Mouse (Mus musculus) ES-Bruce4 (cell line): Measurements from ENCODE around the gene Clstn2. TPM values are rescaled to one million over a fixed set of nuclear protein-coding genes. Genes with fewer than 3 reads are reported as not detected.

Experiments
- H3K27ac ChIP-seq: 2 replicates; pipeline ENCODE4 v1.5.1; 2012; ENCODE audit warnings: low read length, inconsistent platforms; ENCODE audit not compliant: insufficient read depth
- H3K27me3 ChIP-seq: 2 replicates; pipeline ENCODE4 v1.6.1; 2012; ENCODE audit warnings: mild to moderate bottlenecking, low read length, inconsistent platforms; ENCODE audit not compliant: control insufficient read depth, poor library complexity, insufficient read depth, severe bottlenecking
- H3K36me3 ChIP-seq: 2 replicates; pipeline ENCODE4 v1.6.1; 2012; ENCODE audit warnings: inconsistent platforms, mild to moderate bottlenecking, low read length, moderate library complexity; ENCODE audit not compliant: control insufficient read depth, poor library complexity, insufficient read depth, severe bottlenecking
- H3K4me1 ChIP-seq: one replicate; pipeline ENCODE4 v1.8.1; 2011; ENCODE audit warnings: low read length; ENCODE audit not compliant: control insufficient read depth, insufficient read depth
- H3K4me3 ChIP-seq: 2 replicates; pipeline ENCODE4 v1.5.1; 2011; ENCODE audit warnings: low read depth, mild to moderate bottlenecking, low read length
- H3K9ac ChIP-seq: 2 replicates; pipeline ENCODE4 v1.6.1; 2012; ENCODE audit warnings: low read depth, mild to moderate bottlenecking, inconsistent platforms; ENCODE audit not compliant: poor library complexity, severe bottlenecking
- H3K9me3 ChIP-seq: replicated peaks from 2 replicates; pipeline ENCODE4 v1.6.1; 2012; ENCODE audit warnings: mild to moderate bottlenecking, low read length, inconsistent platforms; ENCODE audit not compliant: control insufficient read depth, poor library complexity, insufficient read depth, severe bottlenecking
- CTCF ChIP-seq: IDR thresholded peaks from one replicate; pipeline ENCODE4 v1.8.1; 2011; ENCODE audit warnings: low read depth, low read length
- EP300 ChIP-seq: IDR thresholded peaks from 2 replicates; pipeline ENCODE4 v1.6.1; 2011; ENCODE audit warnings: low read depth, low read length; ENCODE audit not compliant: insufficient read depth
- POLR2A ChIP-seq: IDR thresholded peaks from one replicate; pipeline ENCODE4 v1.8.1; 2011; ENCODE audit warnings: low read length; ENCODE audit not compliant: insufficient read depth
- polyA plus RNA-seq: library from polyadenylated mRNA; stranded (reverse); fragments of >200 nt; gene quantifications from 2 replicates; pipeline ENCODE4 v1.2.4, GENCODE M21; 2011; ENCODE audit warnings: low read depth; ENCODE audit not compliant: missing spikeins, insufficient read depth, insufficient read length

Gene Clstn2
- polyA plus RNA-seq, 1 experiment = not detected

- no peak overlapping the region for H3K27ac ChIP-seq
- peaks cover 20% of the 10 kb centered on the region for H3K27me3 ChIP-seq
- H3K4me1 ChIP-seq = no peaks in the 10 kb centered on the region
- H3K9me3 ChIP-seq = no peaks in the 10 kb centered on the region
- no peak for TF ChIP-seq CTCF
- TF ChIP-seq POLR2A = no peak
- no peak for TF ChIP-seq EP300
- H3K9ac ChIP-seq = peak overlapping the region; percentile 49; the same call in 1 of the 2 replicates
- peak overlapping the region; percentile 70 for H3K4me3 ChIP-seq
- no peaks in the 10 kb centered on the region for H3K36me3 ChIP-seq
Observed at GRCm38 (mm10) chr9:98031898-98032572, 946 bp downstream of the Clstn2 start.

- no peak overlapping the region for H3K9ac ChIP-seq
- no peaks in the 10 kb centered on the region for H3K36me3 ChIP-seq
- H3K4me3 ChIP-seq = no peak overlapping the region
- H3K9me3 ChIP-seq = no peaks in the 10 kb centered on the region
- H3K4me1 ChIP-seq = no peaks in the 10 kb centered on the region
- TF ChIP-seq EP300 = no peak
- TF ChIP-seq POLR2A = no peak
- no peak for TF ChIP-seq CTCF
- no peak overlapping the region for H3K27ac ChIP-seq
- H3K27me3 ChIP-seq = peaks cover 20% of the 10 kb centered on the region
Observed at GRCm38 (mm10) chr9:98030715-98031114, 2.3 kb downstream of the Clstn2 start.

GRCm38 (mm10) chr9:98025548-98025947 lies 7.4 kb downstream of the Clstn2 start:
- Histone ChIP-seq H3K9ac (no peak overlapping the region), H3K4me1 (no peaks in the 10 kb centered on the region), H3K4me3 (no peak overlapping the region), H3K36me3 (no peaks in the 10 kb centered on the region), H3K9me3 (no peaks in the 10 kb centered on the region), H3K27me3 (peaks cover 3% of the 10 kb centered on the region; the same call in 1 of the 2 replicates), H3K27ac (no peak overlapping the region)
- TF ChIP-seq POLR2A (no peak), EP300 (no peak), CTCF (no peak)

- H3K9ac ChIP-seq = no peak overlapping the region
- no peak overlapping the region for H3K27ac ChIP-seq
- H3K4me1 ChIP-seq = no peaks in the 10 kb centered on the region
- no peak overlapping the region for H3K4me3 ChIP-seq
- H3K9me3 ChIP-seq = no peaks in the 10 kb centered on the region
- peaks cover 3% of the 10 kb centered on the region; the same call in 1 of the 2 replicates for H3K27me3 ChIP-seq
- TF ChIP-seq CTCF = no peak
- no peak for TF ChIP-seq POLR2A
- no peak for TF ChIP-seq EP300
- no peaks in the 10 kb centered on the region for H3K36me3 ChIP-seq
Observed at GRCm38 (mm10) chr9:98023069-98023468, 9.9 kb downstream of the Clstn2 start.

- no peak overlapping the region for H3K27ac ChIP-seq
- H3K9ac ChIP-seq = no peak overlapping the region
- no peaks in the 10 kb centered on the region for H3K36me3 ChIP-seq
- H3K9me3 ChIP-seq = no peaks in the 10 kb centered on the region
- peaks cover 1% of the 10 kb centered on the region for H3K27me3 ChIP-seq
- H3K4me1 ChIP-seq = no peaks in the 10 kb centered on the region
- no peak overlapping the region for H3K4me3 ChIP-seq
- no peak for TF ChIP-seq POLR2A
- TF ChIP-seq CTCF = no peak
- no peak for TF ChIP-seq EP300
Observed at GRCm38 (mm10) chr9:98019876-98020275, 13.1 kb downstream of the Clstn2 start.

GRCm38 (mm10) chr9:98018687-98019086 lies 14.3 kb downstream of the Clstn2 start:
- Histone ChIP-seq H3K9ac (no peak overlapping the region), H3K4me3 (no peak overlapping the region), H3K27me3 (peaks cover 1% of the 10 kb centered on the region), H3K27ac (no peak overlapping the region), H3K9me3 (no peaks in the 10 kb centered on the region), H3K36me3 (no peaks in the 10 kb centered on the region), H3K4me1 (no peaks in the 10 kb centered on the region)
- TF ChIP-seq POLR2A (no peak), CTCF (no peak), EP300 (no peak)
